Mouse (Mus musculus) ovary, adult 18-20 months (tissue): Measurements from ENCODE around the gene Olfr1276.

Experiments
- DNase-seq: peaks from one replicate; pipeline ENCODE4 v3.0.0; 2022; ENCODE audit warnings: low spot score, mixed read lengths

Olfr1276 gene

GRCm38 (mm10) chr2:111254216-111254615 is at the start of gene Olfr1276:
TSS of gene Olfr1276 (plus strand) at chr2:111254516.
- no peak for DNase-seq

- no peak for DNase-seq
These were observed 24.8 kb upstream of the Olfr1276 start, which contains the start of gene 4930430A15Rik for GRCm38 (mm10) chr2:111229502-111229901. TSS of gene 4930430A15Rik (minus strand) at chr2:111229602.

GRCm38 (mm10) chr2:111235186-111235585 is 19.1 kb upstream of the Olfr1276 start, which contains the start of gene Olfr1275:
TSS of gene Olfr1275 (minus strand) at chr2:111235286.
- DNase-seq, result no peak

GRCm38 (mm10) chr2:111274006-111274405 is 19.7 kb downstream of the Olfr1276 start, which contains the start of gene Olfr1277:
TSS of gene Olfr1277 (minus strand) at chr2:111274106.
- DNase-seq, result no peak

- no peak for DNase-seq
These were observed 35.5 kb downstream of the Olfr1276 start, which contains the start of gene Olfr1278 for GRCm38 (mm10) chr2:111289836-111290235. TSS of gene Olfr1278 (plus strand) at chr2:111290136.

GRCm38 (mm10) chr2:111298541-111298940 is 44.2 kb downstream of the Olfr1276 start:
- DNase-seq, result no peak

GRCm38 (mm10) chr2:111300374-111300773 is 46.1 kb downstream of the Olfr1276 start, which contains the start of gene Olfr1279:
TSS of gene Olfr1279 (plus strand) at chr2:111300635.
- no peak for DNase-seq
